21 mouse cellular contexts compared by ENCODE assay signal in genomic region chr9:118515476-118515875, GRCm38 (mm10). TPM values are rescaled to one million over a fixed set of nuclear protein-coding genes. Genes with fewer than 3 reads are reported as not detected.
DNase-seq lines count a peak whose midpoint lies in the region; ATAC-seq and TF ChIP-seq lines count a peak whose summit lies in the region.
"Had no signal": no experiment of that assay in that cellular context is flagged by ENCODE, and none has a peak within 500 bp of the region (broad histone marks: within the 10 kb centered on the region; RNA-seq: fewer than 3 reads in every experiment).

No protein-coding gene starts in this region.

- 54% methylated on average over 6 of the region's 6 CpGs for WGBS in heart, embryonic 12.5 days
- 34% methylated on average over 6 of the region's 6 CpGs for WGBS in heart, postnatal 0 days

- no peak for DNase-seq in gastrocnemius, adult 2 months
- no peak for DNase-seq in gastrocnemius, postnatal 36 days
- DNase-seq in heart, postnatal 14 days: no peak
- no peak for DNase-seq in CH12.LX (ENCODE audit: extremely low read depth)
- DNase-seq in heart, postnatal 0 days (ENCODE audit: low spot score): no peak
- no peak for DNase-seq in testis, postnatal 10 days (ENCODE audit: low spot score)
- DNase-seq: adrenal gland, adult 2 months; adrenal gland, postnatal 25 days; cerebellum, adult 2 months; cerebellum, postnatal 10 days; forebrain, postnatal 0 days; gastrocnemius, postnatal 10 days; kidney, adult 8-10 months had no signal

- H3K27me3 ChIP-seq in heart, embryonic 12.5 days (replicated peaks): no peaks in the 10 kb centered on the region
- H3K27me3 ChIP-seq in CH12.LX (replicated peaks): no peaks in the 10 kb centered on the region
- H3K27me3 ChIP-seq in heart, postnatal 0 days (ENCODE audit: control insufficient read depth, insufficient read depth, low read length): no peaks in the 10 kb centered on the region
- H3K27me3 ChIP-seq: forebrain, embryonic 13.5 days; hindbrain, embryonic 12.5 days had no signal

- peaks cover 20% of the 10 kb centered on the region for H3K36me3 ChIP-seq in heart, embryonic 12.5 days
- peaks cover 17 to 62% of the 10 kb centered on the region in 2 experiments for H3K36me3 ChIP-seq in CH12.LX (replicated peaks in 1 of 2; ENCODE audit: control insufficient read depth in 1 of 2, insufficient read depth in 1 of 2, low read length in 1 of 2)
- H3K36me3 ChIP-seq in heart, postnatal 0 days (replicated peaks; ENCODE audit: control insufficient read depth, insufficient read depth, low read length): peaks cover 13% of the 10 kb centered on the region

- H3K4me3 ChIP-seq in gastrocnemius, adult 2 months: peak overlapping the region; percentile 22
- no peak overlapping the region for H3K4me3 ChIP-seq in heart, embryonic 12.5 days
- no peak overlapping the region for H3K4me3 ChIP-seq in CH12.LX (replicated peaks in 1 of 3; ENCODE audit: low read depth in 2 of 3, low read length in 2 of 3, poor library complexity in 1 of 3)
- no peak overlapping the region for H3K4me3 ChIP-seq in heart, postnatal 0 days (ENCODE audit: low read depth, low read length)
- H3K4me3 ChIP-seq: embryonic facial prominence, embryonic 10.5 days; forebrain, embryonic 13.5 days; hindbrain, embryonic 12.5 days had no signal

- peaks cover 36% of the 10 kb centered on the region for H3K79me2 ChIP-seq in CH12.LX (replicated peaks; ENCODE audit: control insufficient read depth, extremely low read depth, insufficient read depth, poor library complexity, severe bottlenecking)

- dilution Hi-C loops in CH12.LX (cut with MboI; ENCODE audit: extremely low pct_ligation_motif_present, extremely low pct_unique_long_range_greater_than_20kb, low sequenced_read_pairs): no loop called here

- intact Hi-C loops in gastrocnemius, adult 2 months (cut with DNase I): no loop called here
- intact Hi-C loops in gastrocnemius, postnatal 36 days (cut with DNase I): no loop called here
- intact Hi-C loops in heart, postnatal 14 days (cut with DNase I): no loop called here

- H3K27ac ChIP-seq in gastrocnemius, adult 2 months: peak overlapping the region; percentile 94
- H3K27ac ChIP-seq in heart, embryonic 12.5 days (ENCODE audit: poor library complexity, severe bottlenecking): peak overlapping the region; percentile 63; the same call in 1 of the 2 replicates
- no peak overlapping the region for H3K27ac ChIP-seq in CH12.LX (ENCODE audit: insufficient read depth, low read depth)
- H3K27ac ChIP-seq in heart, postnatal 0 days (ENCODE audit: low read depth): peak overlapping the region; percentile 25; the same call in 1 of the 2 replicates
- H3K27ac ChIP-seq: embryonic facial prominence, embryonic 10.5 days; forebrain, embryonic 13.5 days; hindbrain, embryonic 12.5 days had no signal

- TF ChIP-seq RAD21 in CH12.LX (IDR thresholded peaks at IDR 0.05; ENCODE audit: low read depth, low read length): no peak

- in situ Hi-C loops in CH12.LX (cut with MboI; ENCODE audit: low pct_ligation_motif_present, low pct_unique_long_range_greater_than_20kb, low sequenced_read_pairs): no loop called here

- no peak for ATAC-seq in heart, embryonic 12.5 days (ENCODE audit: insufficient number of reproducible peaks, low FRiP score)
- 0 out of 2 replicates have a peak, but pooled peaks have one; percentile 22 for ATAC-seq in heart, postnatal 0 days (ENCODE audit: insufficient read depth, low read depth)
- ATAC-seq: forebrain, embryonic 13.5 days; forebrain, postnatal 0 days; hindbrain, embryonic 16.5 days; inflammation-experienced regulatory T-cells, adult 6 months; intestine, postnatal 0 days had no signal

- no peak overlapping the region for H3K9ac ChIP-seq in heart, embryonic 12.5 days
- no peak overlapping the region for H3K9ac ChIP-seq in CH12.LX (ENCODE audit: insufficient read depth, low read depth)
- H3K9ac ChIP-seq in heart, postnatal 0 days (replicated peaks; ENCODE audit: low read depth, low read length): no peak overlapping the region
- H3K9ac ChIP-seq: forebrain, embryonic 13.5 days; forebrain, postnatal 0 days; hindbrain, embryonic 12.5 days had no signal

- H3K4me2 ChIP-seq in heart, embryonic 12.5 days: no peak overlapping the region
- no peak overlapping the region for H3K4me2 ChIP-seq in CH12.LX (ENCODE audit: insufficient read depth, low read depth, poor library complexity, severe bottlenecking)
- H3K4me2 ChIP-seq in heart, postnatal 0 days (ENCODE audit: low read depth, low read length): no peak overlapping the region
- H3K4me2 ChIP-seq: forebrain, embryonic 13.5 days; hindbrain, embryonic 12.5 days had no signal

- H3K4me1 ChIP-seq in heart, embryonic 12.5 days (replicated peaks): peaks cover 73% of the 10 kb centered on the region
- peaks cover 11 to 74% of the 10 kb centered on the region in 2 experiments for H3K4me1 ChIP-seq in CH12.LX (ENCODE audit: control insufficient read depth in 1 of 2, insufficient read depth in 2 of 2)
- H3K4me1 ChIP-seq in heart, postnatal 0 days (ENCODE audit: control insufficient read depth, insufficient read depth): peaks cover 57% of the 10 kb centered on the region

- no peak for TF ChIP-seq EP300 in CH12.LX (IDR thresholded peaks at IDR 0.05; ENCODE audit: low read length)
- TF ChIP-seq EP300 in heart, postnatal 0 days (IDR thresholded peaks at IDR 0.05; ENCODE audit: low read depth): no peak

- TF ChIP-seq CTCF in gastrocnemius, adult 2 months (IDR thresholded peaks at IDR 0.05): no peak
- TF ChIP-seq CTCF in CH12.LX (conservative IDR thresholded peaks at IDR 0.05 in 1 of 2, IDR thresholded peaks at IDR 0.05 in 1 of 2; ENCODE audit: low read depth in 2 of 2, low read length in 2 of 2): no peak
- no peak for TF ChIP-seq CTCF in heart, postnatal 0 days (IDR thresholded peaks at IDR 0.05; ENCODE audit: low read depth)

- no peak for TF ChIP-seq POLR2A in CH12.LX (IDR thresholded peaks at IDR 0.05; ENCODE audit: low read depth, low read length)

- H3K9me3 ChIP-seq in heart, embryonic 12.5 days (replicated peaks): no peaks in the 10 kb centered on the region
- H3K9me3 ChIP-seq in CH12.LX (replicated peaks; ENCODE audit: low read length): peaks cover 6% of the 10 kb centered on the region
- no peaks in the 10 kb centered on the region for H3K9me3 ChIP-seq in heart, postnatal 0 days (replicated peaks; ENCODE audit: control insufficient read depth, low read length)
- H3K9me3 ChIP-seq: embryonic facial prominence, embryonic 10.5 days; forebrain, embryonic 13.5 days; hindbrain, embryonic 12.5 days had no signal

TF ChIP-seq in CH12.LX, 34 proteins besides CTCF, POLR2A, EP300 and RAD21:
- TF ChIP-seq MAZ (IDR thresholded peaks at IDR 0.05; ENCODE audit: low read depth, low read length): no peak
- TF ChIP-seq RCOR1 (conservative IDR thresholded peaks at IDR 0.05; ENCODE audit: low read depth, low read length): no peak
- TF ChIP-seq TCF12 (IDR thresholded peaks at IDR 0.05; ENCODE audit: low read depth, low read length): no peak
- peak; percentile 26; the same call in 1 of the 2 replicates for TF ChIP-seq MEF2A (IDR thresholded peaks at IDR 0.05; ENCODE audit: borderline replicate concordance, low read depth, low read length)
- TF ChIP-seq USF2 (conservative IDR thresholded peaks at IDR 0.05; ENCODE audit: low read depth, low read length): no peak

RNA-seq across cellular contexts. Expression of gene Golga4, which starts 9.4 kb away (rescaled TPM):
- total RNA-seq in gastrocnemius, adult 2 months (2021): 100 to 1,000 TPM; 397 to 426 TPM
- 100 to 1,000 TPM; 262 to 330 TPM for total RNA-seq in gastrocnemius, postnatal 36 days (2021)
- polyA plus RNA-seq in heart, embryonic 12.5 days (2016; fragmentation: Nextera tagmentation; extraction: Ambion mirVana): 74.8 and 75.5 TPM in 2 replicates
- total RNA-seq in heart, postnatal 14 days (2021): 100 to 1,000 TPM; 180 to 187 TPM
- total RNA-seq in CH12.LX (2012; rRNA removed): 32.7 and 33.1 TPM in 2 replicates
- 20.9 and 23.7 TPM in 2 replicates for total RNA-seq in CH12.LX (2014; rRNA removed)
- 37.2 and 43.1 TPM in 2 replicates for polyA plus RNA-seq in CH12.LX (2012; ENCODE audit: insufficient read length, low read depth)
- 56.4 and 57.6 TPM in 2 replicates for total RNA-seq in heart, postnatal 0 days (2014; rRNA removed; ENCODE audit: low replicate concordance)
- polyA plus RNA-seq in heart, postnatal 0 days (2015; fragmentation: Nextera tagmentation; extraction: Ambion mirVana): 40.9 and 45.3 TPM in 2 replicates

RNA-seq across cellular contexts. Expression of gene Eomes, which starts 37.5 kb away (rescaled TPM):
- total RNA-seq in gastrocnemius, adult 2 months (2021): not detected
- total RNA-seq in gastrocnemius, postnatal 36 days (2021): not detected
- polyA plus RNA-seq in heart, embryonic 12.5 days (2016; fragmentation: Nextera tagmentation; extraction: Ambion mirVana): 0.08 and 0.11 TPM in 2 replicates
- not detected for total RNA-seq in heart, postnatal 14 days (2021)
- total RNA-seq in CH12.LX (2012; rRNA removed): not detected in 2 replicates
- total RNA-seq in CH12.LX (2014; rRNA removed): not detected in 2 replicates
- 0.07 TPM in 1 of 2 replicates, not detected in the other for polyA plus RNA-seq in CH12.LX (2012; ENCODE audit: insufficient read length, low read depth)
- total RNA-seq in heart, postnatal 0 days (2014; rRNA removed; ENCODE audit: low replicate concordance): not detected in 2 replicates
- polyA plus RNA-seq in heart, postnatal 0 days (2015; fragmentation: Nextera tagmentation; extraction: Ambion mirVana): not detected in 2 replicates
- total RNA-seq: gastrocnemius, postnatal 10 days; heart, postnatal 10 days had no signal
- polyA plus RNA-seq: intestine, postnatal 0 days had no signal
